Mouse (Mus musculus) yolk sac, embryonic 10.5 days (tissue): ENCODE results near the gene Urm1.
A peak's percentile ranks its signal among the peaks of the same experiment; 100 is the strongest.
"Not testable (repeated sequence)": the region's sequence is repeated elsewhere in the genome, so short reads cannot be mapped to it uniquely, and the experiment has no call there.

Source experiments
- DNase-seq: peaks from one replicate; pipeline ENCODE4 v3.0.0-alpha.2; 2017; ENCODE audit warnings: low spot score

Gene Urm1

GRCm38 (mm10) chr2:29820025-29820817, at the start of gene Urm1:
Gene Urm1, plus strand, starts transcription at chr2:29820075.
- peak; percentile 91 for DNase-seq

GRCm38 (mm10) chr2:29770162-29770561, 49.7 kb upstream of the Urm1 start:
- DNase-seq: no peak

- DNase-seq: peak; percentile 84
Measured at GRCm38 (mm10) chr2:29771611-29772461, 48.0 kb upstream of the Urm1 start.

GRCm38 (mm10) chr2:29773323-29773722, 46.6 kb upstream of the Urm1 start:
- DNase-seq: peak; percentile 84

GRCm38 (mm10) chr2:29781256-29781655, 38.6 kb upstream of the Urm1 start:
- DNase-seq: not testable (repeated sequence)

- DNase-seq: no peak
Measured at GRCm38 (mm10) chr2:29784290-29784689, 35.6 kb upstream of the Urm1 start.

- DNase-seq: peak; percentile 90
Measured at GRCm38 (mm10) chr2:29787104-29787917, 32.6 kb upstream of the Urm1 start, which contains the start of gene Coq4. Gene Coq4, plus strand, starts transcription at chr2:29787493.

- peak; percentile 88 for DNase-seq
Measured at GRCm38 (mm10) chr2:29787937-29788681, 31.8 kb upstream of the Urm1 start, which contains the start of gene Trub2. Gene Trub2, minus strand, starts transcription at chr2:29788502.

GRCm38 (mm10) chr2:29792772-29793487, 26.9 kb upstream of the Urm1 start:
- no peak for DNase-seq

GRCm38 (mm10) chr2:29802075-29802826, 17.6 kb upstream of the Urm1 start, which contains the start of gene Slc27a4:
Gene Slc27a4, plus strand, starts transcription at chr2:29802634.
- peak; percentile 93 for DNase-seq

- no peak for DNase-seq
Measured at GRCm38 (mm10) chr2:29802827-29803201, 17.1 kb upstream of the Urm1 start.

GRCm38 (mm10) chr2:29803400-29803831, 16.5 kb upstream of the Urm1 start:
- no peak for DNase-seq

- DNase-seq: no peak
Measured at GRCm38 (mm10) chr2:29815678-29816371, 4.0 kb upstream of the Urm1 start.

GRCm38 (mm10) chr2:29817426-29818232, 2.2 kb upstream of the Urm1 start:
- peak; percentile 87 for DNase-seq

GRCm38 (mm10) chr2:29819363-29819762, 512 bp upstream of the Urm1 start:
- DNase-seq: no peak

- DNase-seq: no peak
Measured at GRCm38 (mm10) chr2:29826318-29826925, 6.5 kb downstream of the Urm1 start.

- peak; percentile 95 for DNase-seq
Measured at GRCm38 (mm10) chr2:29826926-29827708, 7.2 kb downstream of the Urm1 start.
